Mouse (Mus musculus): ENCODE results near the gene Nr2e3. TPM values are rescaled to one million over a fixed set of nuclear protein-coding genes. Genes with fewer than 3 reads are reported as not detected.

Nr2e3 gene
- polyA plus RNA-seq, 1 experiment from 2014 or later: not detected

- Histone ChIP-seq H3K4me2 (ENCODE audit: low read length) (no peak overlapping the region), H3K4me3 (ENCODE audit: control insufficient read depth in 1 of 2, insufficient read depth in 1 of 2, low read depth in 1 of 2, low read length in 2 of 2) (no peak overlapping the region)
Measured at GRCm38 (mm10) chr9:59956496-59956895, 4.0 kb downstream of the Nr2e3 start.

GRCm38 (mm10) chr9:59955692-59956091 is 4.8 kb downstream of the Nr2e3 start:
- H3K9ac ChIP-seq (ENCODE audit: low read length): peak overlapping the region; percentile 21; the same call in 1 of the 2 replicates
- H3K36me3 ChIP-seq (ENCODE audit: control insufficient read depth, insufficient read depth, low read length): no peaks in the 10 kb centered on the region
- peak overlapping the region; percentile 70 to 75 for H3K27ac ChIP-seq (replicated peaks in 1 of 2; ENCODE audit: control insufficient read depth in 1 of 2, insufficient read depth in 1 of 2, low read depth in 2 of 2, low read length in 2 of 2)
- H3K4me1 ChIP-seq (ENCODE audit: control insufficient read depth in 2 of 2, insufficient read depth in 2 of 2, low read length in 2 of 2): peaks cover 13 to 14% of the 10 kb centered on the region in 2 experiments
- H3K4me2 ChIP-seq (ENCODE audit: low read length): peak overlapping the region; percentile 19; the same call in 1 of the 2 replicates
- no peak overlapping the region for H3K4me3 ChIP-seq (ENCODE audit: control insufficient read depth in 1 of 2, insufficient read depth in 1 of 2, low read depth in 1 of 2, low read length in 2 of 2)
- 19% methylated on average over 6 of the region's 6 CpGs for WGBS
- peak; percentile 35; the same call in 1 of the 2 replicates for ATAC-seq (ENCODE audit: insufficient number of reproducible peaks, insufficient read depth, low FRiP score, low read depth)
- H3K9me3 ChIP-seq (ENCODE audit: control insufficient read depth, low read length): no peaks in the 10 kb centered on the region
- no peaks in the 10 kb centered on the region for H3K27me3 ChIP-seq (ENCODE audit: control insufficient read depth, insufficient read depth, low read length)

More at GRCm38 (mm10) chr9:59956496-59956895, 4.0 kb downstream of the Nr2e3 start:
- no peak for ATAC-seq (ENCODE audit: insufficient number of reproducible peaks, insufficient read depth, low FRiP score, low read depth)
- H3K36me3 ChIP-seq (ENCODE audit: control insufficient read depth, insufficient read depth, low read length): no peaks in the 10 kb centered on the region
- WGBS: 43% methylated on average over 6 of the region's 6 CpGs
- H3K27ac ChIP-seq (replicated peaks in 1 of 2; ENCODE audit: control insufficient read depth in 1 of 2, insufficient read depth in 1 of 2, low read depth in 2 of 2, low read length in 2 of 2): no peak overlapping the region
- peaks cover 13 to 14% of the 10 kb centered on the region in 2 experiments for H3K4me1 ChIP-seq (ENCODE audit: control insufficient read depth in 2 of 2, insufficient read depth in 2 of 2, low read length in 2 of 2)
- no peaks in the 10 kb centered on the region for H3K27me3 ChIP-seq (ENCODE audit: control insufficient read depth, insufficient read depth, low read length)
- H3K9me3 ChIP-seq (ENCODE audit: control insufficient read depth, low read length): no peaks in the 10 kb centered on the region
- no peak overlapping the region for H3K9ac ChIP-seq (ENCODE audit: low read length)

DNA sequence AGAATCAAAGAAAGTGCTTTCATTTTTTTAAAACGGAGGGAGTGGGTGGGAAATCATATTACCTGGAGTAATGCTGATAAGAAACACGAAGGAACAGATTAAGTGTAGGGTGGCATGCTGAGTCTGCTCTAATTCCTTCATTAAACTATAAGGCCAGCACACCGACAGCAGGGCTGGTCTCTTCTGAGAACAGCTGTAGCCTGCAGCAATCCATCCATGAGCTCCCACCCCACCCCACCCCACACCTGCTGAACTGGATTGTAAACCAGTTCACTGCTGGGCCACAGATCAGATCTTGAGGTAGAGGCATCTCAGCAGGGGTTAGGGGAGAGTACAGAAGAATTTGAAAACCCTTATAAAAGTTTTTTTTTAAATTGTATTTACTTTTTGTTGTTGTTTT is 5.3 kb downstream of the Nr2e3 start:
- WGBS: 43% methylated on average over 3 of the region's 3 CpGs
- no peaks in the 10 kb centered on the region for H3K36me3 ChIP-seq (ENCODE audit: control insufficient read depth, insufficient read depth, low read length)
- H3K9ac ChIP-seq (ENCODE audit: low read length): no peak overlapping the region; the same call in 1 of the 2 replicates
- H3K4me1 ChIP-seq (ENCODE audit: control insufficient read depth in 2 of 2, insufficient read depth in 2 of 2, low read length in 2 of 2): peaks cover 13 to 14% of the 10 kb centered on the region in 2 experiments
- H3K4me2 ChIP-seq (ENCODE audit: low read length): peak overlapping the region; percentile 19; the same call in 1 of the 2 replicates
- peak overlapping the region; percentile 70 to 75; a peak in 3 of 4 replicates for H3K27ac ChIP-seq (replicated peaks in 1 of 2; ENCODE audit: control insufficient read depth in 1 of 2, insufficient read depth in 1 of 2, low read depth in 2 of 2, low read length in 2 of 2)
- H3K4me3 ChIP-seq (ENCODE audit: control insufficient read depth in 1 of 2, insufficient read depth in 1 of 2, low read depth in 1 of 2, low read length in 2 of 2): no peak overlapping the region
- no peaks in the 10 kb centered on the region for H3K9me3 ChIP-seq (ENCODE audit: control insufficient read depth, low read length)
- no peak for ATAC-seq (ENCODE audit: insufficient number of reproducible peaks, insufficient read depth, low FRiP score, low read depth)
- H3K27me3 ChIP-seq (ENCODE audit: control insufficient read depth, insufficient read depth, low read length): no peaks in the 10 kb centered on the region

- Histone ChIP-seq H3K36me3 (ENCODE audit: control insufficient read depth, insufficient read depth, low read length) (no peaks in the 10 kb centered on the region), H3K4me2 (ENCODE audit: low read length) (no peak overlapping the region), H3K27ac (replicated peaks in 1 of 2; ENCODE audit: control insufficient read depth in 1 of 2, insufficient read depth in 1 of 2, low read depth in 2 of 2, low read length in 2 of 2) (no peak overlapping the region), H3K27me3 (ENCODE audit: control insufficient read depth, insufficient read depth, low read length) (no peaks in the 10 kb centered on the region), H3K4me3 (ENCODE audit: control insufficient read depth in 1 of 2, insufficient read depth in 1 of 2, low read depth in 1 of 2, low read length in 2 of 2) (no peak overlapping the region), H3K9ac (ENCODE audit: low read length) (no peak overlapping the region), H3K4me1 (ENCODE audit: control insufficient read depth in 2 of 2, insufficient read depth in 2 of 2, low read length in 2 of 2) (peaks cover 13 to 14% of the 10 kb centered on the region in 2 experiments), H3K9me3 (ENCODE audit: control insufficient read depth, low read length) (no peaks in the 10 kb centered on the region)
- no peak for ATAC-seq (ENCODE audit: insufficient number of reproducible peaks, insufficient read depth, low FRiP score, low read depth)
- 87% methylated on average over 7 of the region's 7 CpGs for WGBS
Measured at GRCm38 (mm10) chr9:59953556-59953955, 6.9 kb downstream of the Nr2e3 start.

GRCm38 (mm10) chr9:59952515-59953070 is 7.9 kb downstream of the Nr2e3 start:
- H3K4me1 ChIP-seq (ENCODE audit: control insufficient read depth in 2 of 2, insufficient read depth in 2 of 2, low read length in 2 of 2): peaks cover 13 to 14% of the 10 kb centered on the region in 2 experiments
- WGBS: 33% methylated on average over 8 of the region's 8 CpGs
- H3K4me2 ChIP-seq (ENCODE audit: low read length): no peak overlapping the region
- no peaks in the 10 kb centered on the region for H3K27me3 ChIP-seq (ENCODE audit: control insufficient read depth, insufficient read depth, low read length)
- no peaks in the 10 kb centered on the region for H3K9me3 ChIP-seq (ENCODE audit: control insufficient read depth, low read length)
- no peak overlapping the region for H3K4me3 ChIP-seq (ENCODE audit: control insufficient read depth in 1 of 2, insufficient read depth in 1 of 2, low read depth in 1 of 2, low read length in 2 of 2)
- H3K36me3 ChIP-seq (ENCODE audit: control insufficient read depth, insufficient read depth, low read length): no peaks in the 10 kb centered on the region
- ATAC-seq (ENCODE audit: insufficient number of reproducible peaks, insufficient read depth, low FRiP score, low read depth): no peak
- no peak overlapping the region for H3K9ac ChIP-seq (ENCODE audit: low read length)
- H3K27ac ChIP-seq (replicated peaks in 1 of 2; ENCODE audit: control insufficient read depth in 1 of 2, insufficient read depth in 1 of 2, low read depth in 2 of 2, low read length in 2 of 2): no peak overlapping the region

DNA sequence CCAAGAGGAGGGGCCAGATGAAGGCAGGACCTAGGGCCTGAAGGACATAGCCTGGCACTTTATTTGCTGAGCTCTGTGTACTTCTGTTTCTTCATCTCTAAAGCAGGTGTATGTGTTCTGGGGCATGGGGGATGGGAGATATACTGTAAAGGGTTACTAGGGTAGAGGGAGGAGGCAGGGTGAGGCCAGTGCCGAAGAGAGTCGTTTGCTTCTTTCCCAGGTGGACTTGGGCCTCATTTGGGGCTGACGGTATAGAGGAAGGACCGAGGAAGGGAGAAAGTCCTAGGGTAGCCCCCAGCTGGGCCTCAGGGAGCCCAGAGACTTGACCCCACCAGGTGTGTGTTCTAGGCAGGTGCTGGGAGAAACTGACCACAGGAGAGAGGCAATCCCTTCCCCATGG is 8.5 kb downstream of the Nr2e3 start:
- Histone ChIP-seq H3K4me3 (ENCODE audit: control insufficient read depth in 1 of 2, insufficient read depth in 1 of 2, low read depth in 1 of 2, low read length in 2 of 2) (no peak overlapping the region), H3K36me3 (ENCODE audit: control insufficient read depth, insufficient read depth, low read length) (no peaks in the 10 kb centered on the region), H3K4me2 (ENCODE audit: low read length) (no peak overlapping the region), H3K27ac (replicated peaks in 1 of 2; ENCODE audit: control insufficient read depth in 1 of 2, insufficient read depth in 1 of 2, low read depth in 2 of 2, low read length in 2 of 2) (no peak overlapping the region), H3K9ac (ENCODE audit: low read length) (no peak overlapping the region), H3K9me3 (ENCODE audit: control insufficient read depth, low read length) (no peaks in the 10 kb centered on the region), H3K4me1 (ENCODE audit: control insufficient read depth in 2 of 2, insufficient read depth in 2 of 2, low read length in 2 of 2) (peaks cover 13 to 14% of the 10 kb centered on the region in 2 experiments), H3K27me3 (ENCODE audit: control insufficient read depth, insufficient read depth, low read length) (no peaks in the 10 kb centered on the region)
- no peak for ATAC-seq (ENCODE audit: insufficient number of reproducible peaks, insufficient read depth, low FRiP score, low read depth)
- WGBS: 77% methylated on average over 4 of the region's 4 CpGs

- WGBS: 84% methylated on average over 9 of the region's 9 CpGs
- no peaks in the 10 kb centered on the region for H3K9me3 ChIP-seq (ENCODE audit: control insufficient read depth, low read length)
- H3K4me1 ChIP-seq (ENCODE audit: control insufficient read depth in 2 of 2, insufficient read depth in 2 of 2, low read length in 2 of 2): peaks cover 9 to 13% of the 10 kb centered on the region in 2 experiments
- H3K4me3 ChIP-seq (ENCODE audit: control insufficient read depth in 1 of 2, insufficient read depth in 1 of 2, low read depth in 1 of 2, low read length in 2 of 2): no peak overlapping the region
- H3K4me2 ChIP-seq (ENCODE audit: low read length): no peak overlapping the region
- no peak overlapping the region for H3K27ac ChIP-seq (replicated peaks in 1 of 2; ENCODE audit: control insufficient read depth in 1 of 2, insufficient read depth in 1 of 2, low read depth in 2 of 2, low read length in 2 of 2)
- H3K9ac ChIP-seq (ENCODE audit: low read length): no peak overlapping the region
- no peaks in the 10 kb centered on the region for H3K36me3 ChIP-seq (ENCODE audit: control insufficient read depth, insufficient read depth, low read length)
- H3K27me3 ChIP-seq (ENCODE audit: control insufficient read depth, insufficient read depth, low read length): no peaks in the 10 kb centered on the region
- no peak for ATAC-seq (ENCODE audit: insufficient number of reproducible peaks, insufficient read depth, low FRiP score, low read depth)
Measured at GRCm38 (mm10) chr9:59951001-59951750, 9.3 kb downstream of the Nr2e3 start.

Measured in heart, embryonic 14.5 days (tissue).